In genomic region chr11:57426046-57426805, GRCm38 (mm10) we compare ENCODE assay signal across 8 mouse cellular contexts.
DNase-seq lines count a peak whose midpoint lies in the region; ATAC-seq and TF ChIP-seq lines count a peak whose summit lies in the region.

No protein-coding gene starts in this region.

- intact Hi-C loops in heart, postnatal 10 days (cut with DNase I): loop anchor here (1.0 kb wide), 1 partner anchor 41 kb away; no protein-coding TSS in a partner anchor
- intact Hi-C loops in heart, postnatal 36 days (cut with DNase I): loop anchor here (1.0 kb wide), 1 partner anchor 41 kb away; no protein-coding TSS in a partner anchor

- in situ Hi-C loops in Patski (cut with MboI; ENCODE audit: low pct_unique_long_range_greater_than_20kb): no loop called here

- peak; percentile 7 to 31 for DNase-seq in heart, postnatal 10 days
- DNase-seq in heart, embryonic 10.5 days (ENCODE audit: low spot score): no peak
- DNase-seq in A20 (ENCODE audit: low read depth, low spot score): peak; percentile 23
- no peak for DNase-seq in Patski (ENCODE audit: low read depth, low spot score)
- peak; percentile 26 to 60 for DNase-seq in heart, postnatal 36 days
- peak; percentile 35 to 55 for DNase-seq in natural killer cell, adult 2 months (ENCODE audit: low spot score in 2 of 2)
- DNase-seq in ovary, postnatal 14 days (ENCODE audit: low spot score): no peak

- TF ChIP-seq CTCF in Patski (IDR thresholded peaks at IDR 0.05): peak; percentile 38

- no peak overlapping the region for H3K4me2 ChIP-seq in forebrain, embryonic 16.5 days (ENCODE audit: low read length)

- H3K27me3 ChIP-seq in heart, embryonic 10.5 days (ENCODE audit: insufficient read depth, poor library complexity, severe bottlenecking): no peaks in the 10 kb centered on the region
- H3K27me3 ChIP-seq in Patski: peaks cover 4% of the 10 kb centered on the region
- no peaks in the 10 kb centered on the region for H3K27me3 ChIP-seq in forebrain, embryonic 16.5 days (replicated peaks; ENCODE audit: control insufficient read depth, insufficient read depth, low read length)

- no peak for ATAC-seq in Patski
- ATAC-seq in forebrain, embryonic 16.5 days: no peak

- H3K4me3 ChIP-seq in heart, embryonic 10.5 days: no peak overlapping the region
- H3K4me3 ChIP-seq in forebrain, embryonic 16.5 days (replicated peaks; ENCODE audit: low read length): no peak overlapping the region

- H3K9ac ChIP-seq in forebrain, embryonic 16.5 days (replicated peaks; ENCODE audit: low read depth, low read length): no peak overlapping the region

- H3K27ac ChIP-seq in heart, embryonic 10.5 days: no peak overlapping the region
- H3K27ac ChIP-seq in forebrain, embryonic 16.5 days (ENCODE audit: low read length): no peak overlapping the region

- 64% methylated on average over 12 of the region's 12 CpGs for WGBS in heart, embryonic 10.5 days
- 71% methylated on average over 12 of the region's 12 CpGs for WGBS in forebrain, embryonic 16.5 days

- H3K9me3 ChIP-seq in heart, embryonic 10.5 days: no peaks in the 10 kb centered on the region
- H3K9me3 ChIP-seq in forebrain, embryonic 16.5 days (ENCODE audit: control insufficient read depth, low read length): no peaks in the 10 kb centered on the region

- POLR2A ChIA-PET in Patski (lab: Charles Lee): no interaction called here

- no peaks in the 10 kb centered on the region for H3K36me3 ChIP-seq in heart, embryonic 10.5 days
- no peaks in the 10 kb centered on the region for H3K36me3 ChIP-seq in forebrain, embryonic 16.5 days (ENCODE audit: control insufficient read depth, insufficient read depth)

- CTCF ChIA-PET in Patski (lab: Charles Lee): no interaction called here

- H3K4me1 ChIP-seq in heart, embryonic 10.5 days: no peaks in the 10 kb centered on the region
- peaks cover 3% of the 10 kb centered on the region for H3K4me1 ChIP-seq in forebrain, embryonic 16.5 days (replicated peaks; ENCODE audit: control insufficient read depth, insufficient read depth, low read length)

Comparison
In these comparisons a context has a peak if more than half of its experiments do, and no peak if none do; other contexts are left out.
1. DNase-seq: peak in heart, postnatal 10 days (2 of 2), A20 (single experiment), heart, postnatal 36 days (2 of 2) and natural killer cell, adult 2 months (2 of 2); none in heart, embryonic 10.5 days (single experiment), Patski (single experiment) and ovary, postnatal 14 days (single experiment).